In genomic region chr14:20180751-20181162, GRCm38 (mm10) we compare ENCODE assay signal across 8 mouse cellular contexts. TPM values are rescaled to one million over a fixed set of nuclear protein-coding genes. Genes with fewer than 3 reads are reported as not detected.
DNase-seq lines count a peak whose midpoint lies in the region; ATAC-seq lines count a peak whose summit lies in the region.

No protein-coding gene starts in this region.

- under 1% methylated on average over 24 of the region's 24 CpGs for WGBS in embryonic facial prominence, embryonic 11.5 days
- under 1% methylated on average over 24 of the region's 24 CpGs for WGBS in hindbrain, embryonic 10.5 days
- under 1% methylated on average over 24 of the region's 24 CpGs for WGBS in liver, embryonic 16.5 days (ENCODE audit: insufficient replicate concordance)
- under 1% methylated on average over 24 of the region's 24 CpGs for whole genome bisulfite sequencing in neural tube, embryonic 12.5 days

- H3K27me3 ChIP-seq in embryonic facial prominence, embryonic 11.5 days (ENCODE audit: control insufficient read depth, insufficient read depth, low read length) = no peaks in the 10 kb centered on the region
- H3K27me3 ChIP-seq in hindbrain, embryonic 10.5 days (ENCODE audit: insufficient read depth, poor library complexity, severe bottlenecking) = 0 out of 2 replicates have a peak, but pooled peaks cover 12% of the 10 kb centered on the region
- no peaks in the 10 kb centered on the region for H3K27me3 ChIP-seq in liver, embryonic 16.5 days (ENCODE audit: control insufficient read depth, insufficient read depth, low read depth, low read length)
- H3K27me3 ChIP-seq in neural tube, embryonic 12.5 days (replicated peaks) = 0 out of 2 replicates have a peak, but pooled peaks cover 5% of the 10 kb centered on the region

- H3K27ac ChIP-seq in embryonic facial prominence, embryonic 11.5 days (replicated peaks; ENCODE audit: low read depth, low read length) = no peak overlapping the region
- H3K27ac ChIP-seq in hindbrain, embryonic 10.5 days = peak overlapping the region; percentile 90
- H3K27ac ChIP-seq in liver, embryonic 16.5 days (ENCODE audit: low read length) = peak overlapping the region; percentile 69
- no peak overlapping the region for H3K27ac ChIP-seq in neural tube, embryonic 12.5 days

- peaks cover 8% of the 10 kb centered on the region for H3K4me1 ChIP-seq in embryonic facial prominence, embryonic 11.5 days (ENCODE audit: control insufficient read depth, insufficient read depth, low read length)
- peaks cover 68% of the 10 kb centered on the region for H3K4me1 ChIP-seq in hindbrain, embryonic 10.5 days (replicated peaks)
- peaks cover 34% of the 10 kb centered on the region for H3K4me1 ChIP-seq in liver, embryonic 16.5 days (ENCODE audit: control insufficient read depth, low read depth, low read length)
- H3K4me1 ChIP-seq in neural tube, embryonic 12.5 days = peaks cover 46% of the 10 kb centered on the region

- H3K4me3 ChIP-seq in embryonic facial prominence, embryonic 11.5 days (ENCODE audit: low read depth, low read length) = peak overlapping the region; percentile 51
- peak overlapping the region; percentile 69 for H3K4me3 ChIP-seq in hindbrain, embryonic 10.5 days
- H3K4me3 ChIP-seq in liver, embryonic 16.5 days (ENCODE audit: low read depth, low read length) = peak overlapping the region; percentile 79
- peak overlapping the region; percentile 55 for H3K4me3 ChIP-seq in neural tube, embryonic 12.5 days

- peak overlapping the region; percentile 61 for H3K9ac ChIP-seq in embryonic facial prominence, embryonic 11.5 days (replicated peaks; ENCODE audit: low read length)
- H3K9ac ChIP-seq in liver, embryonic 16.5 days (ENCODE audit: low read depth, low read length) = peak overlapping the region; percentile 75
- peak overlapping the region; percentile 52 for H3K9ac ChIP-seq in neural tube, embryonic 12.5 days

- H3K36me3 ChIP-seq in embryonic facial prominence, embryonic 11.5 days (replicated peaks; ENCODE audit: control insufficient read depth, insufficient read depth, low read depth, low read length) = no peaks in the 10 kb centered on the region
- H3K36me3 ChIP-seq in hindbrain, embryonic 10.5 days = 0 out of 2 replicates have a peak, but pooled peaks cover 6% of the 10 kb centered on the region
- no peaks in the 10 kb centered on the region for H3K36me3 ChIP-seq in liver, embryonic 16.5 days (ENCODE audit: control insufficient read depth, insufficient read depth)
- no peaks in the 10 kb centered on the region for H3K36me3 ChIP-seq in neural tube, embryonic 12.5 days

- peak; percentile 61 for DNase-seq in ovary, postnatal 36 days (ENCODE audit: low spot score)
- DNase-seq in ovary, postnatal 14 days (ENCODE audit: low spot score) = no peak
- DNase-seq in embryonic facial prominence, embryonic 11.5 days (ENCODE audit: low spot score) = no peak
- DNase-seq in hindbrain, embryonic 10.5 days (ENCODE audit: low spot score) = peak; percentile 42
- no peak for DNase-seq in yolk sac, embryonic 10.5 days (ENCODE audit: low spot score)

- peak overlapping the region; percentile 91 for H3K4me2 ChIP-seq in embryonic facial prominence, embryonic 11.5 days (ENCODE audit: low read depth, low read length)
- H3K4me2 ChIP-seq in liver, embryonic 16.5 days (ENCODE audit: low read depth, low read length) = peak overlapping the region; percentile 90
- H3K4me2 ChIP-seq in neural tube, embryonic 12.5 days (replicated peaks) = peak overlapping the region; percentile 94

- no peak for ATAC-seq in embryonic facial prominence, embryonic 11.5 days (replicated peaks; ENCODE audit: insufficient number of reproducible peaks, low FRiP score, low TSS enrichment, low read depth)
- peak; percentile 79 for ATAC-seq in liver, embryonic 16.5 days (ENCODE audit: low read depth)
- ATAC-seq in neural tube, embryonic 12.5 days (ENCODE audit: low FRiP score, low read depth) = no peak
- ATAC-seq in frontal cortex, adult (ENCODE audit: low TSS enrichment) = no peak

- no peaks in the 10 kb centered on the region for H3K9me3 ChIP-seq in embryonic facial prominence, embryonic 11.5 days (replicated peaks; ENCODE audit: control insufficient read depth, low read length)
- no peaks in the 10 kb centered on the region for H3K9me3 ChIP-seq in hindbrain, embryonic 10.5 days
- no peaks in the 10 kb centered on the region for H3K9me3 ChIP-seq in liver, embryonic 16.5 days (replicated peaks; ENCODE audit: control insufficient read depth, low read length)
- no peaks in the 10 kb centered on the region for H3K9me3 ChIP-seq in neural tube, embryonic 12.5 days

RNA-seq across cellular contexts. Expression of gene Kcnk5, which starts 0.9 kb away (rescaled TPM):
- 4.5 and 5.2 TPM in 2 replicates for polyA plus RNA-seq in embryonic facial prominence, embryonic 11.5 days (2014; fragmentation: Nextera tagmentation; extraction: Ambion mirVana)
- polyA plus RNA-seq in hindbrain, embryonic 10.5 days (2016; fragmentation: Nextera tagmentation; extraction: Ambion mirVana) = 12.4 and 13.5 TPM in 2 replicates
- 4.7 and 5.1 TPM in 2 replicates for polyA plus RNA-seq in liver, embryonic 16.5 days (2015; fragmentation: Nextera tagmentation; extraction: Ambion mirVana)
- polyA plus RNA-seq in neural tube, embryonic 12.5 days (2016; fragmentation: Nextera tagmentation; extraction: Ambion mirVana) = 7.8 and 8.4 TPM in 2 replicates

RNA-seq across cellular contexts. Expression of gene Saysd1, which starts 42.4 kb away (rescaled TPM):
- polyA plus RNA-seq in embryonic facial prominence, embryonic 11.5 days (2014; fragmentation: Nextera tagmentation; extraction: Ambion mirVana) = 10.1 and 12.0 TPM in 2 replicates
- 12.2 and 13.1 TPM in 2 replicates for polyA plus RNA-seq in hindbrain, embryonic 10.5 days (2016; fragmentation: Nextera tagmentation; extraction: Ambion mirVana)
- polyA plus RNA-seq in liver, embryonic 16.5 days (2015; fragmentation: Nextera tagmentation; extraction: Ambion mirVana) = 4.0 and 4.4 TPM in 2 replicates
- polyA plus RNA-seq in neural tube, embryonic 12.5 days (2016; fragmentation: Nextera tagmentation; extraction: Ambion mirVana) = 10.7 and 11.7 TPM in 2 replicates

Comparison
In these comparisons a context has a peak if more than half of its experiments do, and no peak if none do; other contexts are left out.
1. DNase-seq: peak in ovary, postnatal 36 days (single experiment) and hindbrain, embryonic 10.5 days (single experiment); none in ovary, postnatal 14 days (single experiment), embryonic facial prominence, embryonic 11.5 days (single experiment) and yolk sac, embryonic 10.5 days (single experiment).
2. H3K27ac ChIP-seq: peak in hindbrain, embryonic 10.5 days (single experiment) and liver, embryonic 16.5 days (single experiment); none in embryonic facial prominence, embryonic 11.5 days (single experiment) and neural tube, embryonic 12.5 days (single experiment).
3. Peak in every context shown above with its lines, with median percentiles within 50 percentile points of each other: H3K4me2 ChIP-seq, H3K4me3 ChIP-seq and H3K9ac ChIP-seq.